Mouse (Mus musculus) ES-Bruce4 (cell line): ENCODE results near the gene Gm45837. TPM values are rescaled to one million over a fixed set of nuclear protein-coding genes. Genes with fewer than 3 reads are reported as not detected.

ENCODE experiments used
- H3K27ac ChIP-seq: 2 replicates; pipeline ENCODE4 v1.5.1; 2012; ENCODE audit warnings: low read length, inconsistent platforms; ENCODE audit not compliant: insufficient read depth
- H3K27me3 ChIP-seq: 2 replicates; pipeline ENCODE4 v1.6.1; 2012; ENCODE audit warnings: mild to moderate bottlenecking, low read length, inconsistent platforms; ENCODE audit not compliant: control insufficient read depth, poor library complexity, insufficient read depth, severe bottlenecking
- H3K36me3 ChIP-seq: 2 replicates; pipeline ENCODE4 v1.6.1; 2012; ENCODE audit warnings: inconsistent platforms, mild to moderate bottlenecking, low read length, moderate library complexity; ENCODE audit not compliant: control insufficient read depth, poor library complexity, insufficient read depth, severe bottlenecking
- H3K4me1 ChIP-seq: one replicate; pipeline ENCODE4 v1.8.1; 2011; ENCODE audit warnings: low read length; ENCODE audit not compliant: control insufficient read depth, insufficient read depth
- H3K4me3 ChIP-seq: 2 replicates; pipeline ENCODE4 v1.5.1; 2011; ENCODE audit warnings: low read depth, mild to moderate bottlenecking, low read length
- H3K9ac ChIP-seq: 2 replicates; pipeline ENCODE4 v1.6.1; 2012; ENCODE audit warnings: low read depth, mild to moderate bottlenecking, inconsistent platforms; ENCODE audit not compliant: poor library complexity, severe bottlenecking
- H3K9me3 ChIP-seq: replicated peaks from 2 replicates; pipeline ENCODE4 v1.6.1; 2012; ENCODE audit warnings: mild to moderate bottlenecking, low read length, inconsistent platforms; ENCODE audit not compliant: control insufficient read depth, poor library complexity, insufficient read depth, severe bottlenecking
- CTCF ChIP-seq: IDR thresholded peaks from one replicate; pipeline ENCODE4 v1.8.1; 2011; ENCODE audit warnings: low read depth, low read length
- EP300 ChIP-seq: IDR thresholded peaks from 2 replicates; pipeline ENCODE4 v1.6.1; 2011; ENCODE audit warnings: low read depth, low read length; ENCODE audit not compliant: insufficient read depth
- POLR2A ChIP-seq: IDR thresholded peaks from one replicate; pipeline ENCODE4 v1.8.1; 2011; ENCODE audit warnings: low read length; ENCODE audit not compliant: insufficient read depth
- polyA plus RNA-seq: library from polyadenylated mRNA; stranded (reverse); fragments of >200 nt; gene quantifications from 2 replicates; pipeline ENCODE4 v1.2.4, GENCODE M21; 2011; ENCODE audit warnings: low read depth; ENCODE audit not compliant: missing spikeins, insufficient read depth, insufficient read length

The Gm45837 gene
- polyA plus RNA-seq, 1 experiment, result not detected

DNA sequence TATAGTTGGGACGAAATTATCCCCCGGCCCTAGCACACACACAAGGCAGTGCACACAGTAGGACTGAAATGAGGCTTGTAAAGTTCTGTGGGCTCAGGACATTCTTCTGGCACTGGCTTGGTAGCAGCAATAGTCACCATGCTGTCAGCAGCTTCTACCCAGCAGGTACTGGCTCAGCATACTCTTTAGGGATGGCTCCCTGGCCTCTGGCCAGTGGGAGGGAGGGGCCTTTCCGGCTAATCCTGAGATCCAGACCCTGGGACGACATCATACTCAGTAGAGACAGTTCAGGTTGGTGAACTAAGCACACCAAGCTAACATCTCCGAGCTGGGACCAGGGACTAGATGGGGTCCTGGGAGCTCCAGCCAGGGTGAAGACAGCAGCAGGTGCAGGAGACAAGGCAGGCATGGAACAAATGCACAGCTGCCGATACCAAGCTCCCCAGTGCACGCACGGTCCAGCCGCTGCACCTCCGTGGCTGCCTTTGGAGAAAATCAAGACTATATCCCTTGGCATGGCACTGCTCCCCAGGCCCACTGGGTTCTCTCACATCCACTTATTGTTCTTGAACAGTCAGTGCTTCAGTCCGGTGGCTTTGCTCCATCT lies 53.1 kb downstream of the Gm45837 start:
- no peaks in the 10 kb centered on the region for H3K36me3 ChIP-seq
- no peak overlapping the region for H3K9ac ChIP-seq
- no peaks in the 10 kb centered on the region for H3K4me1 ChIP-seq
- H3K9me3 ChIP-seq, result no peaks in the 10 kb centered on the region
- no peak for TF ChIP-seq POLR2A
- TF ChIP-seq CTCF, result no peak
- TF ChIP-seq EP300, result no peak
- no peaks in the 10 kb centered on the region for H3K27me3 ChIP-seq
- no peak overlapping the region for H3K27ac ChIP-seq
- H3K4me3 ChIP-seq, result no peak overlapping the region

DNA sequence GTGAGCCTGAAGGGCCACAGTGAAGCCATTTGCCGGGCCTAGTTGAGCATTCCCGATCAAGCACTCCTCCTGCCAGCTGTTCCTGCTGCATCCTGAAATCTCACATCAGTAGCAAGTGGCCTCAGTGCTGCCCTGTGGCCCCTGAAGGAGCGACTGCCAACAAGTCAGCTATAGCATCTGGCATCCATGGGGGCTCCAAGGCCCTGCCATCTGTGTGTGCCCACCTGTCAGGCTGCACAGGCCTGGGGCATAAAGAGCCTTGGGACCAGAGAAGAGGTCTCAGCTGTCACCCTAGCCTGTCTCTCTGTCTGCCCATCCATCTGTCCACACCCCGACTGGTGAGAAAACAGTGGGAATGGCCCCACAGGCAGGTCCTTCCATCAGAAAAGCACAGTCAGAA lies 54.2 kb downstream of the Gm45837 start:
- Histone ChIP-seq H3K9ac (no peak overlapping the region), H3K36me3 (no peaks in the 10 kb centered on the region), H3K9me3 (no peaks in the 10 kb centered on the region), H3K27ac (no peak overlapping the region), H3K27me3 (no peaks in the 10 kb centered on the region), H3K4me1 (no peaks in the 10 kb centered on the region), H3K4me3 (no peak overlapping the region)
- TF ChIP-seq POLR2A (no peak), EP300 (no peak), CTCF (no peak)

GRCm38 (mm10) chr7:101465392-101465791 lies 54.7 kb downstream of the Gm45837 start:
- Histone ChIP-seq H3K27ac (no peak overlapping the region), H3K36me3 (no peaks in the 10 kb centered on the region), H3K9ac (no peak overlapping the region), H3K4me3 (no peak overlapping the region), H3K9me3 (no peaks in the 10 kb centered on the region), H3K4me1 (no peaks in the 10 kb centered on the region), H3K27me3 (no peaks in the 10 kb centered on the region)
- no peak for TF ChIP-seq CTCF
- no peak for TF ChIP-seq EP300
- TF ChIP-seq POLR2A, result no peak

DNA sequence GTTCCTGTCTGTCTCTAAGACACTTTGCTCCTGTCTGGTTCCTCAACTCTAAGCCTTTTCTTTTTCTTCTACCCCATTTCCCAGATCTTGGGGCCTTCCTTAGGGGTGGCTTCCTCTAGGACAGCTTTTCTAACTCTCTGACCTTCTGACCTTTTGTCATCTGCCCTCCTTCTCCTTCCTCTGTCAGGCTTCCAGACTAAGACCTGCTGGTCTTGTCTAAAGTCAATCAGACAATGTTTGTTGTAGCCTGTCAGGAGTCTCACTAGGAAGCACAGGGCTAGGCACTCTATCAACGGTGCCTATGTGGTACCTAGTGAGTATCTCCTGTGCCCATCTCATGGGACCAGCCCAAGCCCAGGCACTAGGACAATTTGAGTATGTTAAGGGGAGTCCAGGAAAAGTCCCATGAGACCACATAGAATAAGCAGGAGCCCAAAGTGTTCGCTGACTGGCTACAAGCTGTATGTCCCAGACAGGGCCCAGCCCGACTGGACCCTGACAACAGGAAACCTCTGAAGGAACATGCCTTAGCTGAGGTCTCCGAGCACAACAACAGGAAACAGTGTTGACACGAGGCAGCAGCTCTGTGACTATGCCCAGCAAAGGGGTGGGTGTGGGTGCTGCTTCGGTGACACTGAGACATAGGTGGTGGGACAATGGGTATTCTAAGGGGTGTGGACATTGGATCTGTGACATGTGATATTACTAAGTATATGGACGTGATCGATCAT lies 55.3 kb downstream of the Gm45837 start:
- Histone ChIP-seq H3K4me3 (no peak overlapping the region), H3K36me3 (no peaks in the 10 kb centered on the region), H3K9ac (no peak overlapping the region), H3K4me1 (no peaks in the 10 kb centered on the region), H3K9me3 (no peaks in the 10 kb centered on the region), H3K27ac (no peak overlapping the region), H3K27me3 (no peaks in the 10 kb centered on the region)
- no peak for TF ChIP-seq POLR2A
- no peak for TF ChIP-seq EP300

DNA sequence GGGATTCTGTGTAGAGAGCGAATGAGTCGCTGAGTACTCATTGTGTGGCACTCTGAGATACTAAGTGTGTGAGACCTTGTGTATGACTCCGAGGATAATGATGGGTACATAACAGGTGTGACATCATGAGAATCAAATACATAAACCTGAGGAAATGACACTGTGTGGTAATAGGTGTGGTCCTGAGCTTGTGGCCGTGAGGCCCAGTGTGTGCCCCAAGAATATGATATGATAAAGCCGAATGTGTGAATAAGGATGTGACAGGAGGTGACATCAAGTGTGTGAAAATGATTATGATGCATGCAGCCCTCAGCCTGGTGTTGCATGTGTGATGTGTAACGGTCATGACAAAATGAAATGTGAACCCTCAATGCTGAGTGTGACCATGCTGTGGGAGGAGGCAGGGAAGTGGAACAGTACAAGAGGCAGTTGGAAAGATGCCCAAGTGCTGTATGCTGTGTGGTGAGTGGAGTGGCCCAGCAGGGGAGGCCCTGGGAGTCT lies 55.9 kb downstream of the Gm45837 start:
- Histone ChIP-seq H3K4me3 (no peak overlapping the region), H3K9ac (no peak overlapping the region), H3K27me3 (no peaks in the 10 kb centered on the region), H3K27ac (no peak overlapping the region), H3K36me3 (no peaks in the 10 kb centered on the region), H3K4me1 (no peaks in the 10 kb centered on the region), H3K9me3 (no peaks in the 10 kb centered on the region)
- TF ChIP-seq EP300 (no peak), POLR2A (no peak), CTCF (no peak)

DNA sequence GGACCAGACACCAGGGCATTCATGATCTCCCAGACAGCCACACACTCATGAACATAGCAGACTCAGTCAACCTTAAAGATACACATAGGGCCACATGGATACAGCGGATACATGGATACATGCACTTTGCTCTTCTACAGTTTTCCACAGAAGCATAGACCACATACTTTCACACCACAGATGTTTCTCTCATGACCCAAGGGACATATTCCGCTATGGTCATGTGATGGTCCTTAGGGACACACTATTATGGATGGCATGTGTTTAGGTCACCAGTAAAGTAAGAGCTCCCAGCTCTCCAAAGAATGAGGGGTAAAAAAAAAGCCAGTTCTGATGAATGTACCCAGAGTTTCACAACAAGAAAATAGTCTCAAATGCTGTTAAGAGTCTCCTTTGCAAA lies 60.7 kb downstream of the Gm45837 start:
- Histone ChIP-seq H3K4me3 (no peak overlapping the region), H3K27me3 (no peaks in the 10 kb centered on the region), H3K9me3 (no peaks in the 10 kb centered on the region), H3K9ac (no peak overlapping the region), H3K36me3 (no peaks in the 10 kb centered on the region), H3K27ac (no peak overlapping the region), H3K4me1 (no peaks in the 10 kb centered on the region)
- TF ChIP-seq POLR2A, result no peak
- no peak for TF ChIP-seq CTCF
- TF ChIP-seq EP300, result no peak
